ENCODE assay signal across 10 mouse cellular contexts in genomic region chr14:62416007-62416741, GRCm38 (mm10). TPM values are rescaled to one million over a fixed set of nuclear protein-coding genes. Genes with fewer than 3 reads are reported as not detected.
DNase-seq lines count a peak whose midpoint lies in the region; ATAC-seq lines count a peak whose summit lies in the region.
"Had no signal": no experiment of that assay in that cellular context is flagged by ENCODE, and none has a peak within 500 bp of the region (broad histone marks: within the 10 kb centered on the region; RNA-seq: fewer than 3 reads in every experiment).

No protein-coding gene starts in this region.

- no peak overlapping the region for H3K9ac ChIP-seq in hindbrain, embryonic 15.5 days
- H3K9ac ChIP-seq in neural tube, embryonic 12.5 days: no peak overlapping the region

- no peak overlapping the region for H3K4me2 ChIP-seq in hindbrain, embryonic 15.5 days
- peak overlapping the region; percentile 10; the same call in 1 of the 2 replicates for H3K4me2 ChIP-seq in neural tube, embryonic 12.5 days (replicated peaks)

- H3K4me1 ChIP-seq in hindbrain, embryonic 15.5 days (replicated peaks): peaks cover 19% of the 10 kb centered on the region
- H3K4me1 ChIP-seq in neural tube, embryonic 12.5 days: peaks cover 21% of the 10 kb centered on the region; the same call in 1 of the 2 replicates

- peak; percentile 18 for DNase-seq in layer of hippocampus, adult 11-12 months (ENCODE audit: low spot score)
- DNase-seq in layer of hippocampus, adult 9-10 months (ENCODE audit: low spot score): no peak
- DNase-seq in cerebellum, adult 9-10 months: peak; percentile 71
- no peak for DNase-seq in ovary, postnatal 14 days (ENCODE audit: low spot score)
- no peak for DNase-seq in testis, postnatal 14 days (ENCODE audit: low spot score)
- DNase-seq in yolk sac, embryonic 10.5 days (ENCODE audit: low spot score): no peak
- DNase-seq: kidney, adult 9 months had no signal

- H3K4me3 ChIP-seq in hindbrain, embryonic 15.5 days: no peak overlapping the region
- no peak overlapping the region for H3K4me3 ChIP-seq in neural tube, embryonic 12.5 days

- peak overlapping the region; percentile 76 for H3K27ac ChIP-seq in hindbrain, embryonic 15.5 days (replicated peaks)
- H3K27ac ChIP-seq in neural tube, embryonic 12.5 days: no peak overlapping the region

- H3K9me3 ChIP-seq in hindbrain, embryonic 15.5 days: no peaks in the 10 kb centered on the region
- no peaks in the 10 kb centered on the region for H3K9me3 ChIP-seq in neural tube, embryonic 12.5 days

- peak; percentile 92 for ATAC-seq in hindbrain, embryonic 15.5 days (ENCODE audit: low FRiP score, low read depth)
- peak; percentile 85 for ATAC-seq in neural tube, embryonic 12.5 days (ENCODE audit: low FRiP score, low read depth)

- H3K27me3 ChIP-seq in hindbrain, embryonic 15.5 days: no peaks in the 10 kb centered on the region
- no peaks in the 10 kb centered on the region for H3K27me3 ChIP-seq in neural tube, embryonic 12.5 days (replicated peaks)

- WGBS in hindbrain, embryonic 15.5 days: 16% methylated on average over 7 of the region's 7 CpGs
- WGBS in neural tube, embryonic 12.5 days: 22% methylated on average over 7 of the region's 7 CpGs

- H3K36me3 ChIP-seq in hindbrain, embryonic 15.5 days: no peaks in the 10 kb centered on the region
- no peaks in the 10 kb centered on the region for H3K36me3 ChIP-seq in neural tube, embryonic 12.5 days

RNA-seq across cellular contexts. Expression of gene Gucy1b2, which starts 39.9 kb away (rescaled TPM):
- polyA plus RNA-seq in hindbrain, embryonic 15.5 days (2015; fragmentation: Nextera tagmentation; extraction: Ambion mirVana): 0.67 and 1.3 TPM in 2 replicates
- 0.19 and 0.27 TPM in 2 replicates for polyA plus RNA-seq in neural tube, embryonic 12.5 days (2016; fragmentation: Nextera tagmentation; extraction: Ambion mirVana)
- polyA plus RNA-seq: liver, embryonic 16.5 days had no signal

Comparison
In these comparisons a context has a peak if more than half of its experiments do, and no peak if none do; other contexts are left out.
1. DNase-seq: peak in layer of hippocampus, adult 11-12 months (single experiment) and cerebellum, adult 9-10 months (single experiment); none in layer of hippocampus, adult 9-10 months (single experiment), ovary, postnatal 14 days (single experiment), testis, postnatal 14 days (single experiment) and yolk sac, embryonic 10.5 days (single experiment).